Mouse (Mus musculus): Measurements from ENCODE around the gene Gm45717.

Gene Gm45717

DNA sequence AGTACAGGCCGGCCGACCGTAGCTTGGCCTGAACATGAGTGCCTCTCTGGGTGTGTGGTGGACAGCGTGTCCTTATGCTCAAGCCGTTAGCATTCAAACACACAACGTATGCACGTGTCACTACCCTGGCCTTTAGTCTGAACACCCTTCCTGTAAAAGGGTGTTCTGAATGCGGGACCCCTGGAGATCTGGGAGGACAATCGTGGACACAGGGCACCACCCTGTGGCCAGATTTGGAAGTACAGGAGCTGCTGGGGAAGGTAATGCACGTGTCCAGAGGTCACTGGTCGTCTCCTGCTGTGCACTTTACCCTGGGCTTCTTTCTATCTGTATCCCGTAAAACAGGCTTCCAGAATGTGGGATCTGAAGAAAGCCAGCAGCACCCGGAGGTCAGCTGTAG is 52.5 kb downstream of the Gm45717 start:
- peak; percentile 81 for DNase-seq (ENCODE audit: low spot score)

DNA sequence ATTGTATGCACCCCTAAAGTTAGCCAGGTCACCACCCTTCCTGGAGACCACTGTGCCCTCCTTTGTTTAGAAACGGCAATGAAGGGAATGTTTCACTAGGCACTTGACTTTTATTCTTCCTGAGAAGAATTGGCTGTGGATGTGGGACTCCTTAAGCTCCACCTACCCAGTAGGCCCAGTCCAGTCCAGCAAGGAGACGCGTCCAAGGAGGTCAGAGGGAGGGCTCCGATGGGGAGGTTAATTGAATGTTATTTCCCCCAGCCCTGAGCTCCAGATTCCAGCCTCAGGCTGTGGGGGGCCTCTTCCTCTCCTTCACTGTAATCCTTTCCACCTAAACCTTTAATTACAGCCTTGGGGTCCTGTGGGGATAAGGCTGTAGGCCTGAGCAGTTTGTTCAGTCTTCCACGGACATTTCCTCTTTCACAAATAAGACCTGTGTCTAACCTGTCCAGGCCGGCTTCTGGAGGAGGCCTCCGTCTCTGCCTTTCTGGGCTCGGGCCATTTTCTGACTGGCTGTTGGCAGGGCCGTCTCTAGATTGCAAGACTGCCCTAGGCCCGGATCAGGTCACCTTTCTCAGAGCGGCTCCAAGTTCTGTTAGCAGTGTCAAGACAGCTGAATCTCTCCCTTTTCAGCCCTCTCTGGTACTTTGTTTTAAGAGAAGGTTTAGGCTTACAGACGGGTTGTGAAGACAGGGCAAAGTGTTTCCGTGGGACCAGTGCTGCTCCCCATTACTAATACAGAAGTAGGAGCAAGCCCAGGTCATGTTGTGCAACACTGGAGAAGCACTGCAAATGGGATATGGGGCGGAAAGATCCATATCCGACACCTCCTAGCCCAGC is 53.5 kb downstream of the Gm45717 start:
- no peak for DNase-seq (ENCODE audit: low spot score)

GRCm38 (mm10) chr7:140900220-140900619 is 55.5 kb downstream of the Gm45717 start, which contains the start of gene Cox8b:
Gene Cox8b (minus strand): TSS chr7:140900446.
- DNase-seq (ENCODE audit: low spot score): no peak

Measured in urinary bladder, postnatal 25 days (tissue).